Mouse (Mus musculus) erythroblast, embryonic 14.5 days (primary cell): Measurements from ENCODE around the gene Ces1d.

ENCODE experiments used
- GATA1 ChIP-seq: IDR thresholded peaks from 2 replicates; pipeline ENCODE4 v1.6.1; 2012; ENCODE audit warnings: low read length, inconsistent platforms, mixed read lengths
- TAL1 ChIP-seq: IDR thresholded peaks from 3 replicates; pipeline ENCODE4 v1.6.1; 2012; ENCODE audit warnings: low read length, inconsistent platforms, mixed read lengths

DNA sequence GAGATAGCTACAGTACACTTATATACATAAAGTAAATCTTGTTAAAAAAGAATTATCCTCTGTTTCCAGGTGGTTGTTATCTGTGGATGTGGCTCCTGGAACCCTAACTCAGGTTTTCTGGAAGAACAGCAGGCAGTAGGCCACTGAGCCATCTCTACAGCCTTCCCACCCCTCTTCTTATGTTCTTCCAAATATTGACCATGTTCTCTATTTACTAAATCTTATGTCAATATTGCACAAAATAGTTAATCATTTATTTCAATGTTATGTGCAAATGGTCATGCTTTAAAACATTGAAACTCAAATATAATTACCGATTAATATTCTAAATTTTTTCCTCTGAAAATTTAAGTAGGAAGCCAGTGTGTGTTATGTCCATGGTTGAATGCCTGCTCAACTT lies 75.6 kb downstream of the Ces1d start:
- TF ChIP-seq GATA1 (no peak), TAL1 (no peak)
